Mouse (Mus musculus): ENCODE measurements at regions not wholly inside any gene's neighbourhood (a gene's known extent, or its start where the extent isn't known, plus 50 kb on each side); places are given as distances from the start of the nearest gene placed in this dataset.
"Not testable (repeated sequence)": the region's sequence is repeated elsewhere in the genome, so short reads cannot be mapped to it uniquely, and the experiment has no call there.

GRCm38 (mm10) chr17:4874459-4874858 lies 119.7 kb upstream of the Arid1b start:
- in situ Hi-C loops (cut with MboI; ENCODE audit: low pct_unique_long_range_greater_than_20kb in 1 of 2, low sequenced_read_pairs in 2 of 2, unreplicated experiment in 1 of 2): no loop called here

DNA sequence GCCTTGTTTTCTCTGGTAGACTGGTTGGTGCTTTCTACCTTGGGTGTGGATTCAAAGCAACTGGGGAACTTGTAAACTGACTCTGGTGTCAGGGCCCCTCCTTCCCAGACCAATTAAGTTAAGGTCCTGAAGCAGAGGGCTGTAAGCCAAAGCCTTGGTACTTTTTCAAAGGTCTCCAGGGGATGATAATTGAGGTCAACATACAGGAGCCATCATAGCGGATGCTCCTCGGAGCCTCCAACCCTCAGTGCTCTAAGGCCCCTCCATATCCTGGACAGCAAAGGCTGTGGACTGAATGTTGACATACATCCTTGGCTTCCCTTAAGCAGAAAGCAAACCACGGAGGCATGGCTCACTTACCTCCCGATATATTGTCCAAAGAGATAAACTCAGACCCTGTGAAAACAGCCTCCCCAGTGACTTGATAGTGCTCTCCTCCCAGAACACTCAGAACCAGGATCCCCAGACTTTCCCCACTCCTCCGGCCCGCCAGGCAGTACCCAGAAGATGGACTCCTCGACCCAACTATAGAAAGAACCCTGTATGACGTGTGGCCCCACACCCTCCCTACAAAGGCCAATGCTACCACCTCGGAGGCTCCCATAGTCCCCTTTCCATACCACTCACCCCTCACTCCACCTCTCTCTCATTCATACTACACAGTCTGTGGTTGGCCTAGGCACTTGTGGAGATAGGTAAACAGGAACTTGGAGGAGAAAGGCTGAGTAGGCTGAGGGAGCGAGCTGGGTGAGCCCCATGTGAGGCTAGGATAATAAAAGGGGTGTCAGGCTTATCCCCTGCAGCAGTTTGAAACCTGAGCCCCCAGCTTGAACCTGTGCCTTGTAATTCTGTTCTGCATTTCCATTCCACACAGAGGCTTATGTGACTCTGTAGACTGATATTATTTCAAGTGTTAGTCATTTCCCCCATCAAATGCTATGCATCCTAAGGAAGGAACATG lies 118.8 kb upstream of the Arid1b start:
- in situ Hi-C loops (cut with MboI; ENCODE audit: low pct_unique_long_range_greater_than_20kb in 1 of 2, low sequenced_read_pairs in 2 of 2, unreplicated experiment in 1 of 2): no loop called here

- in situ Hi-C loops (cut with MboI; ENCODE audit: low pct_unique_long_range_greater_than_20kb in 1 of 2, low sequenced_read_pairs in 2 of 2, unreplicated experiment in 1 of 2): no loop called here
Measured at GRCm38 (mm10) chr17:4876431-4876830, 117.7 kb upstream of the Arid1b start.

DNA sequence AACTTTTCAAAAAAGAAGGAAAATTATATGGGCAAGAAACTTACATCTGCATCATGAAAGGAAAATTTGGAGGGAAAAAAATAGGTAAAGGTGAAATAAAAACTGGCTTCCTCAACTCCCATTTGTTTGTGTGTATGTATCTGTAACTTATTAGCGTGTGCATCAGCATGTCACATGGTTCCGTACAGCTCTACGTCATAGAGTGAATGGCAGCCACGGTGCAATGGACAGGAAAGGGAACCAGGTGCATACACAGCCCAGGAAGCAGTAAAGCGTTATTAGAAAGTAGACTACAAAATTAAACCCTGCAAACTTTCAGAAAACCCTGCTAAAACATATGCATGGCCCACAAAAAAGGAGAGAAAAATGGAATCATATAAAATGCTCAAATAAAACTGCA lies 112.7 kb upstream of the Arid1b start:
- in situ Hi-C loops (cut with MboI; ENCODE audit: low pct_unique_long_range_greater_than_20kb in 1 of 2, low sequenced_read_pairs in 2 of 2, unreplicated experiment in 1 of 2): no loop called here

- in situ Hi-C loops (cut with MboI; ENCODE audit: low pct_unique_long_range_greater_than_20kb in 1 of 2, low sequenced_read_pairs in 2 of 2, unreplicated experiment in 1 of 2): no loop called here
Measured at GRCm38 (mm10) chr17:4884083-4884482, 110.0 kb upstream of the Arid1b start.

GRCm38 (mm10) chr17:4884761-4885160 lies 109.4 kb upstream of the Arid1b start:
- in situ Hi-C loops (cut with MboI; ENCODE audit: low pct_unique_long_range_greater_than_20kb in 1 of 2, low sequenced_read_pairs in 2 of 2, unreplicated experiment in 1 of 2): no loop called here

GRCm38 (mm10) chr17:4887331-4887730 lies 106.8 kb upstream of the Arid1b start:
- in situ Hi-C loops (cut with MboI; ENCODE audit: low pct_unique_long_range_greater_than_20kb in 1 of 2, low sequenced_read_pairs in 2 of 2, unreplicated experiment in 1 of 2): not testable (repeated sequence)

GRCm38 (mm10) chr17:4889577-4889976 lies 104.6 kb upstream of the Arid1b start:
- in situ Hi-C loops (cut with MboI; ENCODE audit: low pct_unique_long_range_greater_than_20kb in 1 of 2, low sequenced_read_pairs in 2 of 2, unreplicated experiment in 1 of 2): no loop called here

DNA sequence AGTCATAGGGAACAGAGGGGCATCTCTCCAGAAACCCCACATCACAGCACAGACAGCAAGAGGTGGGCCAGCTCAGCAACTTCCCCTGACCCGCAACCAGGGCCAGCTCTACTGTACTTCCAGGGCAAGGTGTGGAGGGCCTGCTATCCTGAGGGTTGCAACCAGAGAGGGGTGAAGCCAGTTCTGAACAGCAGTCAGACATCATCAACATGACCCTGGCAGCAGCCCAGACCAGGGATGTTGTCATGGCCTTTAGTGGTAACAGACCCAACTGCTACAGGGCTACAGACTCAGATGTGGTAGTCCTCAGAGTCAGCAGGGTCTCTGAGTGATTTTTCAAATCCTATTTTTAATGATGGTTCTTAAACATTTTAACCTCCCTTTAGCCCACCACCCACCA lies 104.0 kb upstream of the Arid1b start:
- in situ Hi-C loops (cut with MboI; ENCODE audit: low pct_unique_long_range_greater_than_20kb in 1 of 2, low sequenced_read_pairs in 2 of 2, unreplicated experiment in 1 of 2): no loop called here

DNA sequence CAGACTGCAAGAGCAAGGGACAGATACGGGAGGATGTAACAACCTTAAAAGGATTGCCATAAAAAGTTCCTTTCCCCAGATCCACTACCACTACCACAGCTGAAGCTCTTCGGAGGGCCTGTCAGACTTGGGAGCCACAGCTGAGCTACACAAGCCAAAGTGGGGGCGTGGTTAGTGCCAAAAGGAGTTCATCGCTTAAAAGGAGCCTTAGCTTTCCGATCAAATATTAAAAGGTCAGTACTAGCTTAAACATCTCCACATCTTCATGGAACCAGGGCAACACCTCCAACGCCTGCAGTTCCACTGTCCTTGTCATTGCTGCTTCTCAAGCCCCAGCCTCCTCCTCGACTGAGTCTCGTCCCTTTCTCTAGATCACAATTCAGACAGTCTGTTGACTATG lies 102.6 kb upstream of the Arid1b start:
- in situ Hi-C loops (cut with MboI; ENCODE audit: low pct_unique_long_range_greater_than_20kb in 1 of 2, low sequenced_read_pairs in 2 of 2, unreplicated experiment in 1 of 2): no loop called here

- in situ Hi-C loops (cut with MboI; ENCODE audit: low pct_unique_long_range_greater_than_20kb in 1 of 2, low sequenced_read_pairs in 2 of 2, unreplicated experiment in 1 of 2): not testable (repeated sequence)
Measured at GRCm38 (mm10) chr17:4894756-4895330, 99.3 kb upstream of the Arid1b start.

GRCm38 (mm10) chr17:4903129-4903528 lies 91.0 kb upstream of the Arid1b start:
- in situ Hi-C loops (cut with MboI; ENCODE audit: low pct_unique_long_range_greater_than_20kb in 1 of 2, low sequenced_read_pairs in 2 of 2, unreplicated experiment in 1 of 2): no loop called here

DNA sequence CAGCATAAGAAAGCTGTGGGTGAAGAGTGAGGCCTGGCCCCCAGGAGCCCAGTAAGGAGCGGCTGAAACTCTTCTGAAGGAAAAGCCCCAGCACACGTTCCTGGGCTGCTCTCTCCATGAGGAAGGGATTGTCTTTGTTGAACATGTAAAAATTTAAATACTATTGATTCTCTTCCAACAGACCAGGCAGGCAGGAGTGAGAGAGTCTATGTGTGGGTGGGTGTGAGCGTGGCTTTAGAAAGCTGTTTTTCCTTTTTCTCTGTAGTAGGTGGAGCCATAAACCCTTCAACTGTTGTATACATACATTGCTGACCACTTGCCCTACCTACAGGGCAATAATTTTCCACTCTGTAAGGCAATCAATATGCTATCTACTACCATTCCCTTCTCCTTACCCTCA lies 87.6 kb upstream of the Arid1b start:
- in situ Hi-C loops (cut with MboI; ENCODE audit: low pct_unique_long_range_greater_than_20kb in 1 of 2, low sequenced_read_pairs in 2 of 2, unreplicated experiment in 1 of 2): no loop called here

DNA sequence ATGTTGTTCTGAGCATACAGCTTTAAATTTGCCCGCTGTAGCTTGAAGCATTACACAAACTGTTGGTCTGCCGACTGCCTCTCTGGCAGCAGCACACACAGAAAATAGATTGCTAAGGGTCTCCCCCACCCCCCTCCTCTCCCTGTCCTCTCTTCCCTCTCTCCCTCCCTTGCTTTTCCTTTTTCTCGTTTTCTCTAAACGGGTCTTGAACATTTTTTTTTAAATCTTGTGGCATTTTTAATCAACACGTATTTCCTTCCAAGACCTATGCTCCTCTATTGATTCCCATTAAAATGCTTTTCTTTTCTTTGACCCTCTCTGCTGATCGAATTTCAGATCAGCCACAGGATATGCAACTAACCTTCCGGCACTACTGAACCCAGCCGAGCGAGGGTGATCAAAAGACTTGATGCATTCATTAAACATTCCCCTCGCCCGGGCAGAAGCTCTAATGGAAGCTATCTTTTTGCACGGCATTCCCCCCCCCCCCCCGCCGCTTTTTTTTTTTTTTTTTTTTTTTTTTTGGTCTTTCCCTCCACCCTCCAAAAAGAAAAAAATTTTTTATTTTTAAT lies 86.9 kb upstream of the Arid1b start:
- in situ Hi-C loops (cut with MboI; ENCODE audit: low pct_unique_long_range_greater_than_20kb in 1 of 2, low sequenced_read_pairs in 2 of 2, unreplicated experiment in 1 of 2): no loop called here

DNA sequence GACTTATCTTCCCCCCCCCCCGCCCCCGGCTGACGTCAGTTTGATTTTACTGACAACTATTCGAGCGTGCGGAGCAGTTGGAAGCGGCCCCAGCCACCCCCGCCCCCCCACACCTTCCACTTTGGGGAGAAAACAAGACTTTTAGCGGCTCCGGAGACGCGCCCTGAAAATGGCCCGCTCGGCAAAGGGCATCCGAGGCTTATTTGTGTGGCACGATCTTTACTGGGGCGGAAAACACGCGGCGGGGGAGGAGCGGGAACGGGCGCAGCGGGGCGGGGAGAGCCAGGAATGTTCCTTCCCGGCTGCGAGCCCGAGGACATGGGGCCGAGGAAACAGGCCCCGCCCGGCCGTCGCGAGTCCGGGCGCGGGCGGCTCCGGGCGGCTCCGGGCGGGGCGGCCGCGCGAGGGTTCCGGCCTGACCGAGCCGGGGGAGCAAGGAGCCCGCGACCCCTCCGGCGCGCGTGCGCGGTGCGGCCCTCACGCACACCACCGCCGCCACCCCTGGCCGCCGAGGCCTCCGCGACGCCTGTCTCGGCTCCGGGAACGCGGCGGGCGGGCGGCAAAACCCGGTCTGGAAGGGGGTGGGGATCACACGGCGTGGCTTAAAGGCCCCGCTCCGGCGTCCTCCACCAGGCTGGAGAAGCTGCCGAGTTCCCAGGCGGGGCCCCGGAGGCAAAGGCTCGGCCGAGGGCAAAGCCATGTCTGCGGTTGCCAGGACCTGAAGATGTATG lies 86.1 kb upstream of the Arid1b start:
- in situ Hi-C loops (cut with MboI; ENCODE audit: low pct_unique_long_range_greater_than_20kb in 1 of 2, low sequenced_read_pairs in 2 of 2, unreplicated experiment in 1 of 2): no loop called here

DNA sequence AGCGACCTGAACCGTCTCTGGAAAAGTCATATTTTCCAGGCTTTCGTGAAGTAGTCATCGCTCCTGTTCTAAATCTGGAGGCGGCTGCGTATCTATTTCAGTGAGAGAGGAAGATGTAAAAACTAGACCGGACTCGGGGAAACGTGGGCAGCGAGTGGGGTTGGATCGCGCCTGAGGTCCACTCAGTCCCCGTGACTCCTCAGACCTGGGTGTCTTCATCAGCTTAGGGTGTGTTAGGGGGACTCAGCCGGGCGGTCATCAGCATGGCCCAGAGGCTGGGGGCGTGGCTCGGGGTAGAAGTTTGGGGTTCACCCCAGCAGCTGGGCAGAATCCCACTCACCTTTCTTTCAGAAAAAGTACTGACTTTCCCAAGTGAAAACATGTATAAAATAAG lies 85.6 kb upstream of the Arid1b start:
- in situ Hi-C loops (cut with MboI; ENCODE audit: low pct_unique_long_range_greater_than_20kb in 1 of 2, low sequenced_read_pairs in 2 of 2, unreplicated experiment in 1 of 2): no loop called here

DNA sequence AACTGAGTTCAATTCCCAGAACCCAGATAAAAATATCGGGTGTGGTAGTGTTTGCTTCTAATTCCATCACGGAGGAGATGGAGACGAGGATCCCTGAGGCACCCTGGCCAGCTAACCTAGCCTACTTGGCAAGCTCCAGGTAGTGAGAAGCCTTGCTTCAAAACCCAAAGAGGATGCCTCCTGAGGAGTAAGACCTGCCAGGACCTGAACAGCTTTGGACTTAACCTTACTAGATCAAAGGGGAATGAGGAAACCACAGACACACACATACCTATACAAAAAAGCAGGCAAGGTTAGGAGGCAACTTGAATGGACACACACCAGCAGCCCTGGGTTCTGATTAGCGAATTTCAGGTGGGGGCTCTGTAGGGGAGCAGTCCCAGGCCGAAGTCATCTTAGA lies 84.0 kb upstream of the Arid1b start:
- in situ Hi-C loops (cut with MboI; ENCODE audit: low pct_unique_long_range_greater_than_20kb in 1 of 2, low sequenced_read_pairs in 2 of 2, unreplicated experiment in 1 of 2): no loop called here

DNA sequence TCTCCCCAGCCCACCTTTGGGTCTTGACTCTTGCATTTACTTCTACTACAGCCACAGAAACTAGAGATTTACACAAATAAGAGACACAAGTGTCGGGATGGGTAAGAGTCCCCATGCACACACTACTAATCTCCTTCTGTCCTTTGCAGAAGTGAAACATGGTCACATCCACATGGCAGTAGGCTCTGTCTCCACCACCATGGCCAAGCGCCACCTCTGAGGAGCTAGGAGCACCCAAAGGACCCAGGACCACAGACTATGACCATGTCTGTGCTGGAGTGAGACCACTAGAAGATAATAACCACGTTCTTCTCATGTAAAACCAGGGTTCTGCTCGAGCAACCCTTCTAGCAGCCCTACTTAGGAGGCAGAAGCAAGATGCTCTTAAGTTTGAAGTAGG lies 81.1 kb upstream of the Arid1b start:
- in situ Hi-C loops (cut with MboI; ENCODE audit: low pct_unique_long_range_greater_than_20kb in 1 of 2, low sequenced_read_pairs in 2 of 2, unreplicated experiment in 1 of 2): no loop called here

- in situ Hi-C loops (cut with MboI; ENCODE audit: low pct_unique_long_range_greater_than_20kb in 1 of 2, low sequenced_read_pairs in 2 of 2, unreplicated experiment in 1 of 2): no loop called here
Measured at GRCm38 (mm10) chr17:4919866-4920495, 74.2 kb upstream of the Arid1b start.

All from mouse embryonic stem cell (cell line).